Mouse (Mus musculus): ENCODE measurements at regions not wholly inside any gene's neighbourhood (a gene's known extent, or its start where the extent isn't known, plus 50 kb on each side); places are given as distances from the start of the nearest gene placed in this dataset.

GRCm38 (mm10) chr8:24378070-24378469 is 347.6 kb downstream of the Adam3 start:
- TF ChIP-seq CTCF (conservative IDR thresholded peaks at IDR 0.05; ENCODE audit: low read length) (no peak), NANOG (IDR thresholded peaks at IDR 0.05; ENCODE audit: borderline replicate concordance, low read length) (no peak)
